Mouse (Mus musculus) right cerebral cortex, postnatal 10 days (tissue): ENCODE data around the gene Camta1.

ENCODE experiments used
- DNase-seq, 2 experiments: peaks; one replicate each; pipeline ENCODE4 v3.0.0; 2021; ENCODE audit warnings: low spot score in 2 of 2

Camta1 gene

GRCm38 (mm10) chr4:151604481-151604880, 257.2 kb downstream of the Camta1 start:
- peak; percentile 59 to 76 for DNase-seq

GRCm38 (mm10) chr4:151603586-151603985, 258.1 kb downstream of the Camta1 start:
- no peak for DNase-seq

GRCm38 (mm10) chr4:151595116-151595515, 266.6 kb downstream of the Camta1 start:
- no peak for DNase-seq

- DNase-seq = peak; percentile 62 to 68
Measured at GRCm38 (mm10) chr4:151593042-151593441, 268.6 kb downstream of the Camta1 start.

- DNase-seq = no peak
Measured at GRCm38 (mm10) chr4:151586074-151586473, 275.6 kb downstream of the Camta1 start.

- DNase-seq = no peak
Measured at GRCm38 (mm10) chr4:151577961-151578360, 283.7 kb downstream of the Camta1 start.

- peak; percentile 67 to 68 for DNase-seq
Measured at GRCm38 (mm10) chr4:151576291-151577108, 285.2 kb downstream of the Camta1 start.

- DNase-seq = no peak
Measured at GRCm38 (mm10) chr4:151572716-151573115, 289.0 kb downstream of the Camta1 start.

- DNase-seq = no peak
Measured at GRCm38 (mm10) chr4:151569586-151569985, 292.1 kb downstream of the Camta1 start.

GRCm38 (mm10) chr4:151568887-151569286, 292.8 kb downstream of the Camta1 start:
- DNase-seq = no peak

GRCm38 (mm10) chr4:151567105-151567504, 294.6 kb downstream of the Camta1 start:
- DNase-seq = no peak

- DNase-seq = no peak
Measured at GRCm38 (mm10) chr4:151555505-151555904, 306.2 kb downstream of the Camta1 start.

GRCm38 (mm10) chr4:151549523-151549922, 312.2 kb downstream of the Camta1 start:
- DNase-seq = no peak

- DNase-seq = no peak
Measured at GRCm38 (mm10) chr4:151545452-151545851, 316.2 kb downstream of the Camta1 start.

GRCm38 (mm10) chr4:151544191-151544590, 317.5 kb downstream of the Camta1 start:
- peak in 1 of 2 experiments; percentile 48 for DNase-seq

- DNase-seq = no peak
Measured at GRCm38 (mm10) chr4:151540546-151540945, 321.1 kb downstream of the Camta1 start.

GRCm38 (mm10) chr4:151539881-151540280, 321.8 kb downstream of the Camta1 start:
- peak in 1 of 2 experiments; percentile 42 for DNase-seq

GRCm38 (mm10) chr4:151539167-151539525, 322.5 kb downstream of the Camta1 start:
- DNase-seq = no peak

GRCm38 (mm10) chr4:151538446-151539166, 323.1 kb downstream of the Camta1 start:
- peak in 1 of 2 experiments; percentile 36 for DNase-seq

- no peak for DNase-seq
Measured at GRCm38 (mm10) chr4:151535916-151536450, 325.7 kb downstream of the Camta1 start.

GRCm38 (mm10) chr4:151533451-151533850, 328.2 kb downstream of the Camta1 start:
- no peak for DNase-seq

GRCm38 (mm10) chr4:151528436-151528835, 333.2 kb downstream of the Camta1 start:
- DNase-seq = no peak

- no peak for DNase-seq
Measured at GRCm38 (mm10) chr4:151527763-151528162, 333.9 kb downstream of the Camta1 start.
